Mouse (Mus musculus) layer of hippocampus, adult 2 months (tissue): Measurements from ENCODE around the gene Hoxa3. TPM values are rescaled to one million over a fixed set of nuclear protein-coding genes. Genes with fewer than 3 reads are reported as not detected.

Source experiments
- DNase-seq, 2 experiments: peaks; one replicate each; pipeline ENCODE4 v3.0.0; 2022; ENCODE audit warnings: low spot score in 2 of 2
- H3K27ac ChIP-seq: fragments of 200-600 bp; 2 replicates; pipeline ENCODE4 v1.8.1; 2022
- H3K4me3 ChIP-seq: fragments of 200-600 bp; 2 replicates; pipeline ENCODE4 v1.8.1; 2022; ENCODE audit warnings: mild to moderate bottlenecking
- CTCF ChIP-seq: fragments of 200-600 bp; conservative IDR thresholded peaks from 2 replicates; pipeline ENCODE4 v1.8.1; 2022; ENCODE audit warnings: antibody characterized with exemption, mild to moderate bottlenecking, moderate library complexity
- total RNA-seq, 2 experiments: library from RNA; stranded (reverse); gene quantifications; 2 replicates each; pipeline ENCODE4 v1.2.3; 2021

Gene Hoxa3
- total RNA-seq, 2 experiments from 2014 or later, result not detected

DNA sequence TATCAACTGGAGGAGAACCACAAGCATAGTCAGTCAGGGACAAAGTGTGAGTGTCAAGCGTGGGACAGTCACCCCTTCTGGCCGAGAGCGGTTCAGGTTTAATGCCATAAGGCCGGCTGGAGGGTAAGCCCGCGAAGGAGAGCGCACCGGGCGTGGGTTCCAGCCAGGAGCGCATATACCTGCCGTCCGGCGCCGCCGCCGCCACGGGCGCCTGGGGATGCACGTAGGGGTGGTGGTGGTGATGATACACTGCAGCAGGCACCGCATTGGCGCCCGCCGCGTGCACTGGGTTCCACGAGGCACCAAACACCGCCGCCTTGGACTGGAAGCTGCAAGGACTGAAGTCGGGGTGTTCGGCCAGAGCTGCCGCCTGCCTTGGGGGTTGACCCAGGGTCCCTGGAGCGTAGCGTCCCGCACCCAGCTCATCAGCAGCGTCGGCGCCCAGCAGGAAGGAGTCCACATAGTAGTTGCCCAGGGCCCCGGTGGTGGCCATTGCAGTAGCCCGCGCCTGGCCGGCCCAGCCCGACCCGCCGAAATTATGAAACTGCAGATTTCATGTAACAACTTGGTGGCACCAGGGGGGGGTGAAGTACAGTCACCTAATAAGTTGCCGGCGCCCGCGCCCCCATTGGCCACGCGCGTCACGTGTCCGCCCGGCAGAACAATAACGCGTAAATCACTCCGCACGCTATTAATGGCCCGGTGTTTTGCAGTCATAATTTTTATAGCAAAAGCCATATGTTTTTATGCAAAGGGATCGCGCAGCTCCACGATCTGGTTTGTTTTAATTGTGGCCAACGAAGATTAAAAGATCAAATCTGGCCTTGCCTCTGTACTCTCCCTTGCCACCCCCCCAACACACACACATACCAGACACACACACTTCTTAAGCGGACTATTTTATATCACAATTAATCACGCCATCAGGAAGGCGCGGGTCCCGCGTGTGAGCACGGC lies 12.8 kb upstream of the Hoxa3 start:
- H3K27ac ChIP-seq, result no peak overlapping the region
- DNase-seq, result no peak
- no peak overlapping the region for H3K4me3 ChIP-seq
- no peak for TF ChIP-seq CTCF

GRCm38 (mm10) chr6:52224895-52225611 lies 11.9 kb upstream of the Hoxa3 start:
- Histone ChIP-seq H3K4me3 (no peak overlapping the region), H3K27ac (no peak overlapping the region)
- no peak for DNase-seq
- TF ChIP-seq CTCF, result no peak

- Histone ChIP-seq H3K4me3 (no peak overlapping the region), H3K27ac (no peak overlapping the region)
- TF ChIP-seq CTCF, result no peak
- DNase-seq, result no peak
Observed at GRCm38 (mm10) chr6:52223939-52224760, 11.0 kb upstream of the Hoxa3 start.

DNA sequence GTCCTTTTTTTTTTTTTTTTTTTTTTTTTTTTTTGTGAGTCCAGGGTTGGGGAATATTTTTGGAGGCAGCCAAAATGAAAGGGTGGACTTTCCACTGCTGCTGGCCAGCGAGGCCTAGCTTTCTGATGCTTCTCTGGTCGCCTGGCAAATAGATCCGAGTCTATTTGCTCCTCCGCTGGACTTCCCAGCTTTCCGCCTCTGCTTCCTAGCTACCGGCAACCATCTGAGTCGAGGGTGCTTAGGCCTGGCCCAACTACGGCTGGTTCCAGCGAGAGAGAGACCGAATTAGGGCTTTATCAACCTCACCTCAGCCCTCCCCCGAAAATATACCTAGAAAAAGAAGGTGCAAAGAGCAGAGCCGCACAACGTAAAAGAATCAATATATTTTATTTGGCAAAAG lies 9.6 kb upstream of the Hoxa3 start:
- Histone ChIP-seq H3K4me3 (no peak overlapping the region), H3K27ac (no peak overlapping the region)
- no peak for TF ChIP-seq CTCF
- DNase-seq, result no peak

DNA sequence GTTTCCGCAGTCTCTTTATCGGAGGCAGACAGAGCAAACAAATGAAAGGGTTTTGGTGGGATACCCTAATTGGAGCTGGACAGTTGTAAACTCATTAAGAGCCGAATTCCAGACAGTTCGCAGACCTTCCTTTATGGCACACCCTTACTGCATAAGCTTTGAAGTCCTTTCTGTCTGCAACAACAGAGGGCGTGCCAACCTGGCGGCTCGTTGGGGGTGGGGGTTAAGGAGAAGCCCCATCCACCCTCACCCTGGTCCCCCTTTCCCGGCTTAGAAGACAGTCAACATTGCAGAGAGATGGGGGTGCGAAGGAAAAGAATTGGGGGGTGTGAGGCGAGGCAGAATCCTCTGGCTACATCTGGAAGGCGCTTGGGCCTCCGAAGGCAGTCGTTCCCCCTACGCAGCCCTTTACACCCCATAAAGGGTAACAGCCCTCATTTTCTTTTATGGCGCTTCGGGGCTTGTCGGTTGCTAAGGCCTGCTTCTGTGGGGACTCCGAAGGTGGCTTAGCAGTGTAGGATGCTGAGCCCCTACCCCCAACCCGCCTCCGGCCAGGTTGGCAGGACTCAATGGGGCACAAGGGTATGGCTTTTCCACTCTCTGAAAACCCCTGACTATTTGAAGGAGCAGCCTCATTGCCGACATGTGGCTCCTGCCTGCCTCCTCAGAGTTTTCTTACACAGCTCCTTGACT lies 9.0 kb upstream of the Hoxa3 start:
- H3K4me3 ChIP-seq, result peak overlapping the region; percentile 63; the same call in 1 of the 2 replicates
- no peak for TF ChIP-seq CTCF
- DNase-seq, result no peak
- no peak overlapping the region for H3K27ac ChIP-seq

DNA sequence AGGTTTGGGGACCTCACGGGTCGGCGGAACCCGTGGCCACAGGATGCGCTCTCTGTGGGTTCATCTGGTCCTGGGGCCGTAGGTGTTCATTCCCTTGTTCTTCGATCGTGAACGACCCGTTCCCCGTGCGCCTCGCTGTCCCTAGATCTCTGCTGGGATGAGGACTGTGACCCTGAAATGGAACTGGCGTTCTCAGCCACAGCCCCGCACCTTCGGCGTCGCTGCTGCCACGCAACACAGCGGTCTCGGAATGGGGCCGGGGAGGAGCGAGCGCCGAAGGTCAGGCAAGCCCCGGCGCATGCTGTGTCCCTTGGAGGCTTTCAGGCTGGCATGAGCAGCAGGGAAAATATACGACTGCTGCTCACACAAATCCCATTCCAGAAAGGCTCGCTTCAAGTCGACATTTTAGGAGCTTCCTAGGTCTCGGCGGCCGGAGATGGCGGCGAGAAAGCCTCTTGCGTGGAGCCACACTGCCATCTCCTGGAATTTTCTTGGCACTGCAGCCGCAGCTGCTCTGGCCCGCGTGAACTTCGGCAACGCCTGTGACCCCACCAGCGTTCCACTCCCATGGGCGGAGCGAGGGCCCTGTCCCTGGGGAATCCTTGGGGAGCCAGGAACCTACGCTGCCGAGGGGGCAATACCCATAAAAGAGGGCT lies 8.3 kb upstream of the Hoxa3 start, which contains the start of gene Hoxa7:
Gene Hoxa7, minus strand, starts transcription at position 518 of the 656 bp plus-strand sequence.
- TF ChIP-seq CTCF, result peak; percentile 100
- peak; percentile 68 to 81 for DNase-seq
- H3K27ac ChIP-seq, result no peak within 1 kb of the TSS
- peak within 1 kb of the TSS; percentile 63 for H3K4me3 ChIP-seq

DNA sequence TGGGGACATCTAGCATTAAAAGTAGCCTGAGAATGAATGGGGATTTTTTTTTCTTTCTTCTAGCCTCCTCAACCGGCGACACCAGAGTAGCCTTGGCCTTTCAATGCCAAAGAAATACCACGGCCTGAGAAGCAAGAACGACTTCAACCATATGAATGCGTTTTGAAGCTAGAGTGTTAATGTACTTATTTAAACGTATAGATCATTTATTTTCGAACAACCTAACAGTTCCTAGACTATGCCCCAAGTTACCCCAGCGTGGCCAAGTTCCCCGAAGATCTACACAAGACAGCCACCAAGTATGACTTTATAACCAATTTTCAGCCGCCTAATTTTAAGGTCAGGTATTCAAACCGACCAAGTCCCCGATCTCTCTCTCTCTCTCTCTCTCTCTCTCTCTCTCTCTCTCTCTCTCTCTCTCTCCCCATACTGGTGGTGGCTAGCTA lies 7.8 kb upstream of the Hoxa3 start:
- no peak for DNase-seq
- Histone ChIP-seq H3K4me3 (peak overlapping the region; percentile 63; the same call in 1 of the 2 replicates), H3K27ac (no peak overlapping the region)
- no peak for TF ChIP-seq CTCF

- H3K4me3 ChIP-seq, result no peak overlapping the region
- TF ChIP-seq CTCF, result no peak
- DNase-seq, result no peak
- no peak overlapping the region for H3K27ac ChIP-seq
Observed at GRCm38 (mm10) chr6:52220003-52220864, 7.1 kb upstream of the Hoxa3 start.

DNA sequence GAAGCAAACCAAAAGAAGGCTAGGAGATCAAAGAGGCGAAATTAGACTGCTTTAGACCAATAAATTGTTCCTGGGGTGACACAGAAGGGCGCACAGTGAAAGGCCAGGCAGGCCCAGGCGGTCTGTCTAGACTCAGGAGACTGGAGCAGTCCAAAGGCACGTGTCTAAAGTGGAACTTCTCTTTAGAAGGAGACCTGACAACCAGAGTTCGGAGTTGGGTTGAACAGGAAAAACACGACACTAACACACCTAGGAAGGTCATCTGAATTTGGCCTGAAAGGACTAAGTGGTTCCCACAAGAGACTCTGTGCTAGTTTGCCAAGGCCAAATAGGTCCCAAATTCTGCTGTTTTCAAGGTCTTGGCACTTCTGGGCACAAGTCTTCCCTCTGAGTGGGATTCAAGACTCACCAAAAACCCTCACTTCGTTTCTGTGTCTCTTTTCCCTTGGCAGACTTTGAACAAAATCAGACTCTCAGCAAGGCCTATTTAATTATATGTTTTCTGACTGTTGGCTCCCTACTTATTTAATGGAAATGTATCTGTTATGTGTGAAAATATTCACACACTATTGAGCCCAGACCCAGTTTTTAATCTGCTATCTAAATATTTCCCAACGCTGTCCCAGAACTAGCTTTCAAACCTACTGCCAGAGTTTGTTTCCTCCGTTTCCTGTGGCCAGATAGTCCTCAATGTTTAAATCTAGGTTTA lies 6.3 kb upstream of the Hoxa3 start:
- TF ChIP-seq CTCF, result no peak

GRCm38 (mm10) chr6:52218643-52219215 lies 5.6 kb upstream of the Hoxa3 start:
- DNase-seq, result no peak
- Histone ChIP-seq H3K4me3 (no peak overlapping the region), H3K27ac (no peak overlapping the region)
- TF ChIP-seq CTCF, result no peak

More for the DNA sequence above, 6.3 kb upstream of the Hoxa3 start:
- DNase-seq, result no peak
- Histone ChIP-seq H3K27ac (no peak overlapping the region), H3K4me3 (no peak overlapping the region)
